Mouse (Mus musculus) testis, postnatal 14 days (tissue): ENCODE measurements around the gene Gjb2.
A peak's percentile ranks its signal among the peaks of the same experiment; 100 is the strongest.

Source experiments
- DNase-seq: peaks from one replicate; pipeline ENCODE4 v3.0.0; 2021; ENCODE audit warnings: low spot score

Gjb2 gene

DNA sequence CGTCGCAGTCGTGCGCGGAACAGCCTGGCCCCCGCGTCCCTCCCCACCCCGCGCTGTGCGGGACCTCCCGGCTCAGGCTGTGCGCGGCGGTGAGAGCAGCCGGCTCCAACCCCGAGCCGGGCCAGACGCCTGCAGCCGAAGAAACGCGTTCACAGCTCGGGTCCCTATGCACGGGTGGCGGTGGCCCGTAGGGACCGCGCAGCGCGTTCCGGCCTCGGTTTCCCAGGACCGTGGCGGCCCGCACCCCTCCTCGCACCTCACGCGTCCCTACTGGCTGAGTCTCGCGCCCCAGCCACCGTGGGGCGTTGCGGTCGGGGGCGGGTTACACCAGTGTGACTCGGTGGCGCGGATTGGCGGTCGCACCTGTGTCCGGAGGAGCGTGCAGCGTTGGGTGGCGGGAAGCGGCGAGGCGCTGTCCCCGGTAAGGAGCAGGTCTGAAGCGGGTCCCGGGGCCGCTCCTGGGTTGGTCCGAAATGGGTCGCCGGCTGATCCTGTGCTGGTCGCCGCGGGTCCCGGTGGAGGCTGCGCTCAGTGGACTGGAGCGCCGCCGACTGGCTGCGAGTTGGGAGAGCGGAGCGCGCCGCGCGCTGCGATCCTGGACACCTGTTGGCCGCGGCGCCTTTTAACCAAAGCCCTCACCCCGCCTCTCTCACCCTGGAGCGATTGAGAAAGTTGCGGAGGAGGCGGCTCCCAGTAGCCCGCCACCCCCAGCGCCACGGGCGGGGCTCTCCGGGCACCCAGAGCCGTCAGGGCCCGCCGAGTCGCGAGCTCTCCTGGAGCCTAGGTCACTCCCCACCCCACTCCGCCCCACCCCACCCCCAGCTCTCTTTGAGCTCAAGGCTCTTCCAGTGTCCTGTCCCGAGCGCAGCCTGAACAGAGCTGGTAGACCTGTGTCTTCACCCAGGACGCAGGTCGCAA, at the start of gene Gjb2:
Gene Gjb2, minus strand, starts transcription at position 597 of the 918 bp plus-strand sequence.
- DNase-seq, result peak; percentile 56

DNA sequence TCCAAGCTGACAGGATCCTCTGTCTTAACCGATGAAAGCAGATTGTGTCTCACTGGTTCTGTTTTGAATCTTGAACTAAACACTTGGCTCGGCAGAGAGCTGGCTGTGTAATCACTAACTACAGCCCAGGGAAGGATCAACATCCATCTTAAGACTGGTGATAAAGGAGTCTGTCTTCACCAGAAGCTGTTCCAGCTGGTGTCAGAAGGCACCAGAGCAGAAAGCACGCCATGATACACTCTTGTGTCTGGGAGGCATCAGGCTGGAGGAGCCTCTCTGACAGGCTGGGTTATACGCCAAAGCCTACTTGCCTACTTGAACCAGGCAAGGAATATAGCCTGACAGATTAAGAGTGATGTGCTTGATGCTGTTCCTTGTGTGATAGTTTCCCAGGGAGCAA, 41.2 kb upstream of the Gjb2 start:
- no peak for DNase-seq

DNA sequence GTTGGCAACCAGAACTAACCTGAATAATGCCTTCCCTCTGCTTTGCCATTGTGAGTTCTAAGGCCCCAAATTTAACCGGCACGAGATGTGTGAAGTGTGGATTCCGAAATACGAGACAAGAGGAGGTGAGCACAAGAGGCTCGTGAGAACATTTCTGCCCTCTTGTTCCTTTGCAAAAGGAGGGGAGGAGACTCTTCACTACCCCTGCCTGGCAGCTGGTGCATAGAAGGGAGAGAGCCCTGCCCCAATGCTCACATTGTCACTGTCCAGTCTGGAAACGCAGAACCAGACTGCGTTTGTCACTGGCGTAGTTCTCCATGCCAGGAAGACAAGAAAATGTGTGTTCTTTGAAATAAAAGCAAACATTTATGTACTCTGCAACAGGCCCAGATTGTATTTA, 30.8 kb upstream of the Gjb2 start:
- DNase-seq, result no peak

DNA sequence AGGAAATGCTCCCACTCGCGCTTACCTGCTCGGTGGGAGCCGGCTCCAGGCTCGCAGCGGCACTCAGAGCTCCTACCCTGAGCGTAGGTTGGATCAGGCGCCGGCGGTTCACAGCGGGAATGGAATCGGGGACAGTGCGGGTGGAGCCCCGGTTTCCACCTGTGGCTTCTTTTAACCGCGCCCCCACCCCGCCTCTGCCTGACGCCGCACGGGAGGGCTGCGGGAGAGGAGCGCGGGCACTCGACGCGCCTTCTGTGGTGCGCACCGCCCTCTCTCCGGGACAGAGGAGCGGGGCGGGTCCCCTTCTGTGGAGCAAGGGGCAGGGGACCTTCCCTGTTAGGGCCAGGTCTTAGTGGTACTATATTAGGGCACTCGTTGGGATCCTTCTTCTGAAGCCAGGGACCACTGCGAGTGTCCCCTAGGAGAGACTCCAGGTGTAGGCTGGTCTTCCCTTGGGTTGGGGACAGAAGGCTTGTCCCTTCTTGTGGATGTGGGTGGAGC, 28.7 kb upstream of the Gjb2 start, which contains the start of gene Gjb6:
Gene Gjb6, minus strand, starts transcription at position 451 of the 501 bp plus-strand sequence.
- no peak for DNase-seq

DNA sequence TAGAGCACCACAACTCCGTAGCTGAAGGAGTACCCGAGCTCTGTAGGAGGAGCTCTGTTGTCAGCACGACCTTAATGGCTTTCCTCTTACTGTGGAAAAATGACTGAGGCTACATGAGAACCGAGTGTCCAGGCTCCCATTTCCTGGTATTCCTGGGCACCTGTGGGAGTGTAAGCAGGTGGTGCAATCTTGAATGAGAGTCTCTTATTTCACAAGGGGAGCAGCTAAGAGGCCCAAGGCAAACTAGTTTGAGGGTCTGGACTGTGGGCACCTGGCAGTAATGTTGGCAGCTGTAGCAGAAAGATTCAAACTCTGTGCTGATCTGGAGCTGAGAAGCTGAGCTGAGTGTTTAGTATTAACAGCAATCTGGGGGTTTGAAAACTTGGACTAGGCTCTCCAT, 22.9 kb upstream of the Gjb2 start:
- no peak for DNase-seq

DNA sequence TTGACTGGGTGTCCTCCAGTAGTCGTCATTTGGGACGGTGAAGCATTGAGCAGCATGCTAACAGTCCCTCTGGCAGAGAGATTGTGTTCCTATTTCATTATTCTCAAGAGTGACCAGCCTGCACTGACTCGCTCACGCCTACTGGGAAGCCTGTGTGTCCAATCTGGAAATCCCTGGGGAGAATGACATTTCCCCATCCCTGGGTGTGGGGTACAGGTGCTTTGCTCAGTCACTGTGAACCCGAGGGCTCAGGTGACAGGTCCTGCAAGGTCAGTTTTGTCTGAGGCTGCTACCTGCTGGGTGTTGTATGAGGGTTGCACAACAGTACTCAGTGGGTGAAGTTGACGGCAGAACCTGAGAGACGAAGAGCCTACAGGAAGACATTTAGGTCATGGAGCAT, 17.8 kb upstream of the Gjb2 start:
- DNase-seq, result no peak

DNA sequence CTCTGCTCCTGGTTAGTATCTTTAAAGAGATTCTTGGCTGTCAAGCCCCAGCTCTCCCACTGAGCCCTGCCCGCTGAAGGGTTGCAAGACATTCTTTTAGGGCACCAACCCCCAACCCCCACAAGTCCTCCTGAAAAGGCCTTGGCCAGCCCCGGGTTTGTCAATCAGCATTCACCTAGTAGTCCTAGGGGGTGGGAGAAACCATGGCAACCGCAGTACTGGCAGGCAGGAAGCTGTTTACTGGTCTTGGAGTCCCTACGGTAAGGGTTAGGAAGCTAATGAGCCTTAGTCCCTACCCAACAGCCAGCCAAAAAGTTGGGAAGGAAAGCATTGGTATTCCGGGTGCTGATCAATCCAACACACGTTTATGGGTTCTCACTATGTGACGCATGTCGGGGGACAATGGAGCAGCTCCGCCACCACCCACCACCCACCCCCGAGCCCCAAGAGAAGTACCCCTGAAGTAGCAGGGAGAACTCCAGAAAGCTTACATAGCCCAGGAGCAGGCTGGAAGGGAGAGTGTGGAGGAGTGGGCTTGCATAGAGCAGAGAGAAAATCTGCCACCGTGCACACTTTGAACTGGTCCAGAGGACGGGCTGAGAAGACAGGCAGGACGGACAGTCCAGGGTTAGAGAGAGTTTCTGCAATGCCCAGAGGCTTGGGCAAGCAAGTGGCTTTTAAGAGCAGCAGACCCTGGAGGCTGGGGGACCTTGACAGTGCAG, 11.5 kb upstream of the Gjb2 start, which contains the start of gene Gm4491:
Gene Gm4491, minus strand, starts transcription at position 61 of the 722 bp plus-strand sequence.
- no peak for DNase-seq

DNA sequence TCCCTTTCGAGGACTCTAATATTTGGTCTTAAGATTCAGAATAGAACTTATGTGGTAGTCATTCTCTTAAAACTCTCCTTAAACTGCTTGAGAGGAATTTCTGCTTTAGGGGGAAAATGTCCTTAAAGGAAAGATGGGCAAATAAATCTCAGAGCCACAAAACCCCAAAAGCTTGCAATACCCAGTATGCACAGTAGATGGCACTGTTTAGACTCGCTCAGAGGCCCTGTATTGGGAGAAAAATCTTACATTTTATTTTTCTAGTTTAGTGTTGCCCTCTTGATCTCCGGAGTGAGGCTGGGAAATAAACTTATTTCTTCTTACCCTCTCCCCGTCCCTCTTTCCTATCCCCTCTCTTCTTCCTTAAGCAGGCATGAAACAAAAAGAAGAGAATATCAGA, 4.7 kb upstream of the Gjb2 start:
- DNase-seq, result no peak

DNA sequence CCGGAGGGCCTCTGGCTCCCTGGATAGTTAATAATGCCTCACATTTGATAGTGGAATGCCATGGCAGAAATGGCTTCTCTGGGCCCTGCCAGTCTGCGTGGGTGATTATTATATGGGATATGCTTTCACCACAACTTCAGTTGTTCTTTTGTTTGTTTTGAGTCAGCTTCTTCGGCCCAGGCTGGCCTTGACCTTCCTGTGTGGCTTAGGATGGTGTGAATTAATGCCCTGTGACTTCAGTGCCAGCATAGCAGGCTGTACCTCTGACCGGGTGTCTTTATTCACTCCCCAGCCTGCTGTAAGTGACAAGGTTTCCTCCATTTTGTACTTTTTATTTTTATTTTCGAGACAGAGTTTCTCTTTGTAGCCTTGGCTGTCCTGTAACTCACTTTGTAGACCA, 3.4 kb upstream of the Gjb2 start:
- DNase-seq, result no peak

DNA sequence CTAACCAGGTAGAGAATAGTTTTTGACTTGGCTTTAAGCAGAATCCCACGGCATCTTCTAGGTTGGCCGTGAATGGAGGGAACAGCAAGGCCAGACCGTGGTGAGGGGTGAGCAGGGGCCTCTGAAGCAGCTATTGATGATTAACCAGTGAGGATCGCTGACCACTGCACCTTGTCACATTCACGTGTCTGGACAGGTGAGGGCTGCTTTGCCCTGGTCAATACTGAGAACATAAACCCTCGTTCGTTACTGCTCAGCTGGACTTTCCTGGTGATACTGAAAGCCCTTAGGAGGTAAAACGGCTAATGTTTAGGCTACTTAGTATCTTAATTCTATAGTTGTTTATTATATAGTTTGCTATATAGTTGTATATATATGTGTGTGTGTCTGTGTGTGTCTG, 2.6 kb upstream of the Gjb2 start:
- no peak for DNase-seq

DNA sequence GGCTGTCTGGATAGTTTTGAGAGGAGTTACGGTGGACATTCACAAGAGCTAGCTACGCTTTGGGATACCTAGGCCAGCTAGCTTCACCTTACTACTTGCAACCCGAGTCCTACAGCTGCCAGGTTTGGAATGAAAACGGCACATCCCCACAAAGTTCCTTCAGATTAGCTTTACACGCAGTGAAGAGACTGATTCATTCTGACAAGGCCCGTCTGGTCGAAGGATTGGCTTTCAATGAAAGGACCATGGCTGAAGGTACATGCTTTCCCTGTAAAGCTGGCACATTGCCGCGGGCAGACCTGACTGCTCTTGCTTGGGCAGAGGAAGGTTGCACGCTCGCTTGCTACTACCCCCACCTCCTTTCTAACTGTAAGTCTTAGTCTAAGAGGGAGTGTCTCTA, 1.2 kb upstream of the Gjb2 start:
- no peak for DNase-seq

DNA sequence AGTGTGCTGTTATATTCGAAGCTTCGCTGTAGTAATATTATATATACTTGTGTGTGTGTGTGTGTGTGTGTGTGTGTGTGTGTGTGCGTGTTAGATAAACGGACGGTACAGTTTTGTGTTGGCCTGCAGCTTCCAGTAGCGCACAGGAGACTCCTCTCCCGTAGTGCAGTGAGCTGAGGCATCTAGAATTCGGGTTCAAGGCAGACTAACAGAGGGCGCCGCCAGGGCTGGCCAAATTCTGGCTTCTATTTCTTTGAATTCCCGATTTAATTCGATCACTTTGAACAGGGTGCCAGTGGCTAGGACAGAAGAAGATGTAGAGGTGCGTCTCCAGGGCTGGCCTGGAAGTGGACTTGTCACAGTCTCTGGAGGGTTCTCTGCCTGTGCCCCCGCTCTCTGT, 609 bp upstream of the Gjb2 start:
- DNase-seq, result no peak

DNA sequence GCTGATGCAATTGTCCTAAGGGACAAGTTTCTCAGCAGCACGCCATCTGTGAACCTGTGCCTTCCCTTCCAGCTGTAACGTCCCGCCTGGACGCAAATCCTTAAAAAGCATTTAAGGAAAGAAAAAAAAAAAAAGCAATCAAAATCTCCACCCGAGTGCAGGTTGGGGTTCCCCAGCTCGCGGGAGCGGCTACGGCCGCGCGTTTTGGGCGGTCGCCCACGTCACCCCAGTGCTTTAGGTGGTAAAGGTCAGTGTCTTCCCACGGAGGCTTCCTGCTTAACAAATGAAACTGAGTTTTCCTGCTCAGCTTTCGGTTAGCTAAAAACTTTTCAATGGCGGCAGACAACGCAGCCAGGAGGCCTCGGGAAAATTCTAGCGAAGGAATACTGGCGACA, 794 bp downstream of the Gjb2 start:
- no peak for DNase-seq

DNA sequence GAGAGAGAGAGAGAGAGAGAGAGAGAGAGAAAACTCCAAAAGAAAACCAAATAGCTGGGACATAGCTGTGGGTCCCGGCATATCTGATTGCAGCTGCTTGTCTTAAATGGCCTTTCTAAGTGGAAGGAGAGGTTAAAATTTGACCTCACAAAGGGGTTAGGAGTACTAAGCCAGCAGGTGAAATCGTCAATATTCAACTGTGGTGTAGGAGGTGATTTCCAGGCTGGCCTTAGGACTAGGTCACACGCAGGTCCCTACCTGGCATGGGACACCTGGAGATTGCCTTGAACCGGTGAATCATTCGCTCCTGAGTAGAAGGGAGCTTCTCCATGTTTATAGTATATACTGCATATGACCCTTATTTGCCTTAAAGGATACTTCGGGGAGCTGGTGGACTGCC, 1.4 kb downstream of the Gjb2 start:
- no peak for DNase-seq

DNA sequence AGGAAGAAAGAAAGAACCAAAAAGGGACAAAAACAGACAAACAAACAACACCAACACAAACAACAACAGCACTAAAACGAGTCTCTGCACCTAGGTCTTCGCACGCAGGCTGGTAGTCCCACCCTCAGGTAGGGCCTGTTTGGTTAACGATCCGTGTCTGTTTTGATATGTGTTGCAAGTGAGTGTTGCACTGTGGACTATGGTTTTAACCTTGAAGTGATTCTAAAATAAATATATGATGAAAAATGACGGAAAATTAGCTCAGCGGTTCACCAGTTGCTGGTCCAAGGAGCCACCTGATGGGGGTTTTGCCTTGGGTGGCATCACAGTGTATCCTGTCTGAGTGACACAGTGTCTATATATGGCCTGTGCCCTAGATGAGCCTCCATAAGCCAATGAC, 2.9 kb downstream of the Gjb2 start:
- DNase-seq, result no peak

DNA sequence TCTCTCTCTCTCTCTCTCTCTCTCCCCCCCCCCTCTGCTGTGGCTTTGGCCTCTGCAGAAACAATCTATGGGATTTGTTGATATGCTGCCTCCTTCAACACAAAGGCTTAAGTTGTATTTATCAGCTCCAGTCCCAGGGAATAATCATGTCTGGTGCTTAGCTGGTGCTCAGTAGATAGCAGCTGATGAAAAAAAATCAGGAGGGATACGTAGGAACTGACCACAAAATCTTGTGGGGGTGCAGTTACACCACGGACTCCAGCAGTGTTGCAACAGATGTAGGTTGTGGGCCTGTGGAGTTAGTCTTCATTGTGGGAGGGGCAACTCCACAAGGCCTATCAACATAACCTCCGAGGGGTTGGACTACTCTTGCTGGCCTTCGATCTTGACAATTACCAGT, 8.6 kb downstream of the Gjb2 start:
- no peak for DNase-seq

DNA sequence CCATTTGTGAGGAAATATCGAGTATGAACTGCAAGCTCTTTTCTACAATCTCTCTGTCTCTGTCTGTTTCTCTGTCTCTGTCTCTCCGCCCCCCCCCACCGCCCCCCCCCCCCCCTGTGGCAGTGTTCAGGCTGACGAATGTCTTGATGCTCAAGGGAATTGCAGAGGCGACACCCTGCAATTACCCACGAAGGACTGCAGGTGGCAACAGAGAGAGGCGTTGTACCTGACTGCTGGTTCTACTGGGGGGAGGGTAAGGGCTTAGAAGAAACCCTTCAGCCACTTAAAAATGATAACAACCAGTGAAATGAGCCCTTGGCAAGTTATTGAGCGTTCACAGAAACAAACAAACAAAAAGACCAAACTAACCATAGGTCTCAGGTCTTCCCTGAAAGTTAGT, 11.5 kb downstream of the Gjb2 start:
- DNase-seq, result peak; percentile 38

DNA sequence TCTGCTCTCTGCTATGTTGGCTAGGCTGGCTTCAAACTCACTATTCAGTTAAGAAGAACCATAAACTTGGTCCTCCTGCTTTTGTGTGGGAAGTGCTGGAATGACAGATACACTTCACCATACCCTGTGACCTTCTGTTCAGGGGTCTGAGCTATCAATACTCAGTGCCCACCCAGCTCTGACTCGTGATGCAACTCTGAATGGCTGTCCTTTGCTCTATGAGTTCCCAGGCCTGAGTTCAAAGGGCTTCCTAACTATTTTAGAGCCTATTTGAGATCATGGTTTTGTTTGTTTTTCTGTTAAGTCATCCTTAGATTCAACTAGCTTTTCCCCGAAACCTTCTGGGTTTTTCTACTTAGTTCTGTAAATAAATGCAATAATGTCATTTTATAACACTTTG, 14.5 kb downstream of the Gjb2 start:
- DNase-seq, result no peak

DNA sequence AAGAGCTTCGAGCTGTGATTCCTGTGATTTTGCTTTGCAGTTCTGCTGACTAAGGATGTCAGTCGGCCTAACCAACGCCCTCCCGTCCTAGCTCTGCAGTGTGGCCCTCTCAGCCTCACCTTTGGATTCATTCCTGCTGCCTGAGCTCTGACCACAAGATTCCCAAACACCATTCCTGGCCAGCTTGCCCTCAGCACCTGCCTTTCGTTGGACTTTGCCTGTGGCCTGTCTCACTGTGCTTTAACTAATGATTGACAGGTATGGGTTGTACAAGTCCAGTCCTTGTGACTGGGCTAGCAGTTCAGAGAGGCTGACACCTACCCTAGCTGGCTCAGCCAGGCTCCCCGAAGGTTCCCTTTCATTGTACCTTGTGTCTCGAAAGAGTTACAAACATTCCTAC, 15.4 kb downstream of the Gjb2 start:
- peak; percentile 18 for DNase-seq

DNA sequence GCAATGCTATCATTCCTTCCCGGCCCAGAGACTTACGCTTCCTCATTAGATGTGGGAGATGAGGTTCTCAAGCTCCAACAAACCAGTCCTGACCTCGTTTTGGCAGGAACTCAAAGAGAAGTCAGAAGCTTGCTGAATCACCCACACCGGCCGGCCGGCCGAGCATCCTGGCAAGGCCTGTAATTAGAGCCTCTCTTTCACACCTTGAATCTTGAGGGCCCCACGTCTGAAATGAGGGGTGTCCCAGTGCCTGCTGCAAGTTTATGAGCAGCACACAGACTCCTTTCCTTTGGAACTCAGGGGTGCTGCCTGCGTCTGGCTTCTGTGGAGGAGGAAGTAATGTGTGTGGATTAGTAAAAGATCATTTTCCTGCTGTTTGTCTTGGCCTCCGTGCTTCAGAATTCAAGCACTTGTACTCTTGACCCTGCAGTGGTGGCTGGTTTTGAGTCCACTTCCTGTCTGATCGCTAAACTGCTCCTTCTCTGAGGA, 20.3 kb downstream of the Gjb2 start:
- DNase-seq, result no peak

DNA sequence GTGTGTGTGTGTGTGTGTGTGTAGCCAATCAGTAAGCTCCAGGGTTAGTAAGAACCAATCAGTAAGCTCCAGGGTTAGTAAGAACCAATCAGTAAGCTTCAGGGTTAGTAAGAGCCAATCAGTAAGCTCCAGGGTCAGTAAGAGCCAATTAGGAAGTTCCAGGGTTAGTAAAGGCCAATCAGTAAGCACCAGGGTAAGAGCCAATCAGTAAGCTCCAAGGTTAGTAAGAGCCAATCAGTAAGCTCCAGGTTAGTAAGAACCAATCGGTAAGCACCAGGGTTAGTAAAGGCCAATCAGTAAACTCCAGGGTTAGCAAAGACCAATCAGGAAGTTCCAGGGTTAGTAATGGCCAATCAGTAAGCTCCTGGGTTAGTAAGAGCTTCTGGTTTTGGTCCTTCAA, 21.6 kb downstream of the Gjb2 start:
- DNase-seq, result no peak

DNA sequence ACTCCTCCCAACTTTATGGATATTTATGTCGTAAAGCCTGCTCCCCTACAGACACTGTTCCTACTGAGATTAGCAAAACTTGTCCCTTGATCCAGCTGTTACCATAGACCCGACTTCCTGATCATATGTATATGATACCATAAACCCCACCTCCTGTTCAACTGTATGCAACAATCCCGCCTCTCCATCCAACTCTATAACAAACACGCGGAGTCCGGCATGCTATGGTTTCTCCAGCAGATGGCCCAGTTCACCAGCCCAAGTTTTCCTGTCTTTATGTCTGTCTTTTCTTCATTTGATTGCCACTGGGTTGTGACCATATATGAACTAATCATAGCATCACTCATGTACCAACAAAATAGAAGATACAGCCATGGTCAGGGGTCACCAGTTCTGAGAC, 29.0 kb downstream of the Gjb2 start:
- DNase-seq, result no peak

DNA sequence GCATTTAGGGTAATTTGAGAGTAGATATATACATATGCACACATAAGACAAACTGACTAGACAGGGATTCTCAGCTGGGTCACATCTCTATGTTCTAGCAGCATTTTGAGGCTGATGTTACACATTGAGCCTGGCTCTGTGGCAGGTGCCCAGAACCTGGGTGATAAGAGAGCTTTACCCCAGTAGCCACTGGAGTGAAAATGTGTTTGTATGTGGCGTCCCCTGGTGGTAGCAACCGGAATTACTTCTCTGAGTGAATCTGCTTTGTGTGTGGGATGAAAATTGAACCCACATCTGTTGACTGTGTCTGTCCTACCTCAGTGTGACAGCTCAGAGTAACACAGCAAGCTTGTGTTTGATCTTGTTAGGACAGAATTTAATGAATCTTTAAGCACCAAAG, 34.6 kb downstream of the Gjb2 start:
- peak; percentile 43 for DNase-seq
